Mouse (Mus musculus) kidney, postnatal 0 days (tissue): ENCODE data around the gene Meis1. TPM values are rescaled to one million over a fixed set of nuclear protein-coding genes. Genes with fewer than 3 reads are reported as not detected.

Experiments used
- ATAC-seq: fragments of 200-750 bp; cut with Nextera tagmentation; replicated peaks from 2 replicates; pipeline ENCODE4 v1.8.0; 2017; ENCODE audit warnings: low read depth, moderate number of reproducible peaks, moderate TSS enrichment, moderate library complexity; ENCODE audit not compliant: low FRiP score
- DNase-seq: peaks from one replicate; pipeline ENCODE4 v3.0.0-alpha.2; 2016; ENCODE audit warnings: low spot score
- H3K27ac ChIP-seq: fragments of 300-500 bp; sonication (generic); 2 replicates; pipeline ENCODE4 v1.5.1; 2014; ENCODE audit warnings: mild to moderate bottlenecking
- H3K27me3 ChIP-seq: fragments of 300-500 bp; sonication (generic); 2 replicates; pipeline ENCODE4 v1.6.1; 2014; ENCODE audit warnings: low read length, mixed read lengths; ENCODE audit not compliant: insufficient read depth
- H3K36me3 ChIP-seq: fragments of 300-500 bp; sonication (generic); 2 replicates; pipeline ENCODE4 v1.6.1; 2014; ENCODE audit warnings: low read length, mixed read lengths; ENCODE audit not compliant: insufficient read depth
- H3K4me1 ChIP-seq: fragments of 300-500 bp; sonication (generic); replicated peaks from 2 replicates; pipeline ENCODE4 v1.6.1; 2014; ENCODE audit warnings: antibody characterized with exemption, low read length, mixed read lengths; ENCODE audit not compliant: insufficient read depth
- H3K4me2 ChIP-seq: fragments of 300-500 bp; sonication (generic); 2 replicates; pipeline ENCODE4 v1.6.1; 2014; ENCODE audit warnings: mild to moderate bottlenecking, low read length, moderate library complexity, mixed read lengths
- H3K4me3 ChIP-seq: fragments of 300-500 bp; sonication (generic); replicated peaks from 2 replicates; pipeline ENCODE4 v1.5.1; 2014; ENCODE audit warnings: low read depth, low read length
- H3K9ac ChIP-seq: fragments of 300-500 bp; sonication (generic); 2 replicates; pipeline ENCODE4 v1.6.1; 2014; ENCODE audit warnings: low read depth, low read length
- H3K9me3 ChIP-seq: fragments of 300-500 bp; sonication (generic); replicated peaks from 2 replicates; pipeline ENCODE4 v1.6.1; 2016; ENCODE audit warnings: low read length, inconsistent platforms, mixed read lengths
- CTCF ChIP-seq: IDR thresholded peaks from 2 replicates; pipeline ENCODE4 v1.5.1; 2016; ENCODE audit warnings: antibody characterized with exemption, low read depth, mild to moderate bottlenecking, moderate library complexity
- WGBS: fragments of 180-500 bp; shearing (Covaris S2); extraction: QIAGEN DNeasy Blood & Tissue Kit; methylation state at CpG from one replicate; pipeline ENCODE4 v1.1.7; 2014; 5-methylcytosine and 5-hydroxymethylcytosine counted together
- polyA plus RNA-seq: library from polyadenylated mRNA; unstranded; fragments of >200 nt; fragmentation: Nextera tagmentation; extraction: Ambion mirVana; gene quantifications from 2 replicates; pipeline ENCODE4 v1.2.1, GENCODE M21; 2015

Meis1 gene
- polyA plus RNA-seq, 1 experiment from 2014 or later = 59.0 TPM

DNA sequence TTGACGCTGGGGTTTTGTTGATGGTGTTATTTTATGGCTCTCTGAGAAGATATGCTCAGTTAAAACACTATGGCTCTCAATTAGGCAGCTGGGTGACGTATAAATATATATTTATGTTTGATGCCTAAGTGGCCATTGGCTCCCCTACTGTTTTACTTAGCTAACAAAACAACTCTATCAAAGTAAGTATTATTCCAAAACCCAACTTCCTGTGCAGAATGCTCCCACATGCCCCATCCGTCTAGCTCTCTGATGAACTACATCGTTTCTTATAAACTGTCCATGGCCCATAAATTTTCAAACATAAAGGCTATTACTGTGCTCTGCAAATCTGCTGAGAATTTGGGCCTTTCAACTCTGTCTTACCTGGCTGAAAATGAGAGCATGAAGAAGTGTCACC, 168.0 kb downstream of the Meis1 start:
- Histone ChIP-seq H3K4me2 (no peak overlapping the region), H3K36me3 (no peaks in the 10 kb centered on the region), H3K9me3 (no peaks in the 10 kb centered on the region), H3K4me3 (no peak overlapping the region), H3K4me1 (no peaks in the 10 kb centered on the region), H3K9ac (no peak overlapping the region), H3K27me3 (no peaks in the 10 kb centered on the region), H3K27ac (no peak overlapping the region; the same call in 1 of the 2 replicates)
- peak; percentile 79 for DNase-seq
- TF ChIP-seq CTCF = no peak
- ATAC-seq = no peak
- WGBS = 25% methylated on average over 4 of the region's 4 CpGs

DNA sequence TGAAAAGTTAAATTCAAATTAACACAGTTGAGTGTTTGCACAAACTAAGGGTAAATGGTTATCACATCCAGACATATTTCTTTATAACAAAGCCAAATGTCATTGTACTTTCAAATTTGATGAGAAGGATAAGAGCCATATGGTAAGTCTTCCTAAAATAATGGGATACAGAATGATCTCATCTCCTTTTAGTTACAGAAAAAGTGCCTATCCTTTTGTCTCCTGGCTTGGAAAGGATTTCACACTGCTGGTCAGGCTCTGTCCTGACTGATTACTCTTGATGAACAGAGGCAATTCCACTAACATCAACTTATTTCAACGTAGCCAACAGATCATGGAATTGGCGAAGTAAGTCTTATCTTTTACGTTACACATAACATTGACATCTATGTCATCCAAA, 171.1 kb downstream of the Meis1 start:
- Histone ChIP-seq H3K36me3 (no peaks in the 10 kb centered on the region), H3K4me2 (no peak overlapping the region), H3K9ac (no peak overlapping the region), H3K4me3 (no peak overlapping the region), H3K4me1 (no peaks in the 10 kb centered on the region), H3K27ac (no peak overlapping the region), H3K27me3 (no peaks in the 10 kb centered on the region), H3K9me3 (no peaks in the 10 kb centered on the region)
- 91% methylated on average over 3 of the region's 3 CpGs for WGBS
- no peak for DNase-seq
- ATAC-seq = no peak
- no peak for TF ChIP-seq CTCF

DNA sequence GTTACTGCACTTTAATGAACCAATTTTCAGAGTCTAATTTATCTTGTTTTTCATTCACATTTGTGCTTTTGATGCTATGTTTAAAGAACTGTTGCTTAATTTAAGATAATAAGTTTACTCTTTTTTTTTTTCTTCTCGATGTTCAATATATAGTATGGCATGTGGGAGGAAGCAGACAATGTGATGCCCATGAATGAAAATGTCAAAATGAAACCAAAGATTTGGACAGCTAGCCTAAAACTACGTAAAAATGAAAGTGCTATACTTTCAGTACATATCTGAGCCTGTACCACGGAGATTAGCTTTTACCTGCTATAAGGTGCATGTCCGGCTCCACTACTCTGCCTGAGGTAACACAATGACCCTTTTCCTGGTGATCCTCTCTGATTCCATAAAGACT, 172.3 kb downstream of the Meis1 start:
- TF ChIP-seq CTCF = no peak
- H3K27me3 ChIP-seq = no peaks in the 10 kb centered on the region
- H3K4me1 ChIP-seq = no peaks in the 10 kb centered on the region
- H3K9me3 ChIP-seq = no peaks in the 10 kb centered on the region
- H3K4me3 ChIP-seq = no peak overlapping the region
- H3K36me3 ChIP-seq = no peaks in the 10 kb centered on the region
- DNase-seq (no peak), ATAC-seq (no peak)
- H3K9ac ChIP-seq = no peak overlapping the region
- WGBS = 90% methylated on average over 4 of the region's 4 CpGs
- no peak overlapping the region for H3K4me2 ChIP-seq
- H3K27ac ChIP-seq = no peak overlapping the region

DNA sequence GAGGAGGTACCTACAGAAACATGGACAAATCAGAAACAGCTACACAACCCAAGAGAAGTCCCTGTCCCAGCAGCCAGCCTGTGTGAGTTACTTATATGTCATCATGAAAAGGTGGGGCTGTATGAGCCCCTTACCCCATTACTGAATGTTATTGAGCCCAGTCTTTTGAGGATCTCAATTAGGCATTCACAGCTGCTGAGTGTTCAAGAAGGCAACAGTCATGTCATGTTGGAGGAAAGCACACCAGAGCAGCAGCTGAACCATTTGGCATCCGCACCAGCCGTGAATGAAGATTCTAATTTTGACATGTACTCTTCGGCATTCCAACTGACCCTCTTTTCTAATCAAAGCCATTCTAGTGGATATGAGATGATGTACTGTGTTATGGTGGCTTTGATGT, 172.9 kb downstream of the Meis1 start:
- 95% methylated on average over 3 of the region's 3 CpGs for WGBS
- Histone ChIP-seq H3K36me3 (no peaks in the 10 kb centered on the region), H3K4me3 (no peak overlapping the region), H3K27ac (no peak overlapping the region), H3K4me1 (no peaks in the 10 kb centered on the region), H3K4me2 (no peak overlapping the region), H3K9me3 (no peaks in the 10 kb centered on the region), H3K9ac (no peak overlapping the region), H3K27me3 (no peaks in the 10 kb centered on the region)
- DNase-seq (no peak), ATAC-seq (no peak)
- no peak for TF ChIP-seq CTCF

DNA sequence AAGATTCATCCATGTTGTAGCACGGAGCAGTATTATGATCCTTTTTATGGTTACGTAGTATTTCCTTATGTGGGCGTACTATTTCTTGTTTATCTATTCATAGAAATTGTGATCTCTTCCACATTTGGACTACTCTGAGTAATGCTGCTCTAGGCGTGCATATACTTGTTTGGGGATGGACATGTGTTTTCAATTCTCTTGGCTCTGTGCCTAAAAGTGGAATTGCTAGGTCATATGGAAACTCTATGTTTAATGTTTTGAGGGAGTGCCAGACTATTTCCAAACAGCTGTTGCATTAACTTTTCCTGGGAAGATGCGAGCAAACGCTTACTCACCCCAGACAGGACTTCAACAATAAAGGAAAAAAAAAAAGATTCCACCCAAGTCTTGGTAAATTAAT, 173.3 kb downstream of the Meis1 start:
- TF ChIP-seq CTCF = no peak
- Histone ChIP-seq H3K27me3 (no peaks in the 10 kb centered on the region), H3K4me3 (no peak overlapping the region), H3K4me2 (no peak overlapping the region), H3K9ac (no peak overlapping the region), H3K4me1 (no peaks in the 10 kb centered on the region), H3K36me3 (no peaks in the 10 kb centered on the region), H3K27ac (no peak overlapping the region), H3K9me3 (no peaks in the 10 kb centered on the region)
- DNase-seq (no peak), ATAC-seq (no peak)
- WGBS = 83% methylated on average over 6 of the region's 6 CpGs

DNA sequence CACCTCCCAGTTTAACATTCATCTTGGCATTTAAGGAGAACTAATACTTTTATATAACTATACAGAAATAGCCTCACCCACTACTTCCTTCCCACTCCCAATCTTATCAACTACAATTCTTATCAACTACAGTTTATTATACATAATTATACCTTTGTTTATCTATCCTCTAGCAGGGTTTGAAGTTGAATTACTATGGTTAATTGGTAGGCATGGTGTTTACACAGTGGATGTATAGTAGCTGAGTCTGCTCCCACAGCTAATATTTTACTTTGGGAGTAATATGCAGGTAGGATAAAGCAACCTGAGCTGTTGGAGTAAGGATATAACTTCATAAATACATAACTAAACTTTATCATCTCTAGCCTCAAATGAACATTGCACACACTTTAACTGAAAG, 188.7 kb downstream of the Meis1 start:
- Histone ChIP-seq H3K4me2 (no peak overlapping the region), H3K4me3 (no peak overlapping the region), H3K4me1 (no peaks in the 10 kb centered on the region), H3K27ac (no peak overlapping the region), H3K27me3 (no peaks in the 10 kb centered on the region), H3K9ac (no peak overlapping the region), H3K9me3 (no peaks in the 10 kb centered on the region), H3K36me3 (no peaks in the 10 kb centered on the region)
- no peak for ATAC-seq
- no peak for DNase-seq
- TF ChIP-seq CTCF = no peak
